Mouse (Mus musculus): ENCODE results near the gene Bbx. TPM values are rescaled to one million over a fixed set of nuclear protein-coding genes. Genes with fewer than 3 reads are reported as not detected.

The Bbx gene
- total and polyA plus RNA-seq, 3 experiments: 6.5 to 36.0 (median 9.2) TPM

- H3K4me1 ChIP-seq (ENCODE audit: control insufficient read depth in 1 of 2, insufficient read depth in 2 of 2, low read length in 2 of 2): peaks cover 15 to 18% of the 10 kb centered on the region in 2 experiments
- TF ChIP-seq TAL1 (IDR thresholded peaks at IDR 0.05; ENCODE audit: low read length): peak; percentile 65
- TF ChIP-seq CTCF (IDR thresholded peaks at IDR 0.05 in 2 of 3, conservative IDR thresholded peaks at IDR 0.05 in 1 of 3; ENCODE audit: control insufficient read depth in 1 of 3, insufficient read depth in 1 of 3, low read depth in 2 of 3, low read length in 3 of 3, poor library complexity in 1 of 3, severe bottlenecking in 1 of 3): no peak
- TF ChIP-seq RAD21 (IDR thresholded peaks at IDR 0.05; ENCODE audit: low read depth, low read length): no peak
- no peak for TF ChIP-seq MAZ (IDR thresholded peaks at IDR 0.05; ENCODE audit: low read depth, low read length)
- no peak for TF ChIP-seq ZKSCAN1 (IDR thresholded peaks at IDR 0.05; ENCODE audit: low read depth, low read length)
- TF ChIP-seq UBTF (IDR thresholded peaks at IDR 0.05; ENCODE audit: borderline replicate concordance, insufficient read depth, low read depth, low read length): no peak
- no peak for TF ChIP-seq USF1 (IDR thresholded peaks at IDR 0.05; ENCODE audit: low read depth, low read length)
- TF ChIP-seq MXI1 (IDR thresholded peaks at IDR 0.05; ENCODE audit: low read depth, low read length): peak; percentile 46; the same call in 1 of the 2 replicates
- peak; percentile 60 for TF ChIP-seq GABPA (IDR thresholded peaks at IDR 0.05; ENCODE audit: low read depth, low read length)
- peak; percentile 87 for TF ChIP-seq BHLHE40 (IDR thresholded peaks at IDR 0.05; ENCODE audit: borderline replicate concordance, low read depth, low read length)
- TF ChIP-seq TCF12 (IDR thresholded peaks at IDR 0.05; ENCODE audit: low read depth, low read length): peak; percentile 88
- no peak for TF ChIP-seq ZMIZ1 (IDR thresholded peaks at IDR 0.05; ENCODE audit: low read depth, low read length)
- no peak for TF ChIP-seq POLR2AphosphoS5 (IDR thresholded peaks at IDR 0.05; ENCODE audit: borderline replicate concordance, low read depth, low read length)
- TF ChIP-seq CHD2 (IDR thresholded peaks at IDR 0.05; ENCODE audit: low read length): no peak
- no peak for TF ChIP-seq TBP (IDR thresholded peaks at IDR 0.05; ENCODE audit: low read depth, low read length)
- TF ChIP-seq NRF1 (IDR thresholded peaks at IDR 0.05; ENCODE audit: insufficient read depth, low read depth, low read length, poor library complexity, severe bottlenecking): no peak
- no peak for TF ChIP-seq POLR2A (IDR thresholded peaks at IDR 0.05; ENCODE audit: control insufficient read depth in 1 of 2, insufficient read depth in 1 of 2, low read depth in 1 of 2, low read length in 2 of 2, poor library complexity in 1 of 2)
- TF ChIP-seq ZC3H11A (IDR thresholded peaks at IDR 0.05; ENCODE audit: low read depth, low read length): no peak
- peak; percentile 69 for TF ChIP-seq MYB (IDR thresholded peaks at IDR 0.05; ENCODE audit: low read depth, low read length)
- TF ChIP-seq SMC3 (IDR thresholded peaks at IDR 0.05; ENCODE audit: low read depth, low read length): no peak
- peak; percentile 68 for TF ChIP-seq ETS1 (IDR thresholded peaks at IDR 0.05; ENCODE audit: low read depth, low read length)
- peak; percentile 87 for TF ChIP-seq GATA1 (IDR thresholded peaks at IDR 0.05; ENCODE audit: low read depth, low read length)
- peak; percentile 94 to 95 for TF ChIP-seq EP300 (IDR thresholded peaks at IDR 0.05; ENCODE audit: low read depth in 1 of 2, low read length in 2 of 2)
- TF ChIP-seq E2F4 (IDR thresholded peaks at IDR 0.05; ENCODE audit: borderline replicate concordance, low read depth, low read length): no peak
- TF ChIP-seq ZNF384 (IDR thresholded peaks at IDR 0.05; ENCODE audit: low read depth, low read length): peak; percentile 88
- peak; percentile 89 for TF ChIP-seq RCOR1 (IDR thresholded peaks at IDR 0.05; ENCODE audit: low read depth, low read length)
- TF ChIP-seq HCFC1 (IDR thresholded peaks at IDR 0.05; ENCODE audit: low read depth, low read length): no peak
- peak; percentile 64; the same call in 1 of the 2 replicates for TF ChIP-seq SIN3A (IDR thresholded peaks at IDR 0.05; ENCODE audit: low read length)
- no peak for TF ChIP-seq POLR2AphosphoS2 (IDR thresholded peaks at IDR 0.05; ENCODE audit: low read length)
- no peak for TF ChIP-seq ELF1 (IDR thresholded peaks at IDR 0.05; ENCODE audit: low read depth, low read length)
- TF ChIP-seq KAT2A (conservative IDR thresholded peaks at IDR 0.05; ENCODE audit: low read depth, low read length): no peak
- TF ChIP-seq MEF2A (IDR thresholded peaks at IDR 0.05; ENCODE audit: extremely low read depth, insufficient replicate concordance, low read depth, low read length, poor library complexity, severe bottlenecking): no peak
- TF ChIP-seq MAX (IDR thresholded peaks at IDR 0.05; ENCODE audit: low read length): peak; percentile 25; the same call in 1 of the 2 replicates
- no peak for TF ChIP-seq NELFE (IDR thresholded peaks at IDR 0.05; ENCODE audit: low read depth, low read length)
- no peak for TF ChIP-seq JUND (IDR thresholded peaks at IDR 0.05; ENCODE audit: low read depth, low read length)
- peak; percentile 53; the same call in 1 of the 2 replicates for TF ChIP-seq MAFK (IDR thresholded peaks at IDR 0.05; ENCODE audit: borderline replicate concordance, low read depth, low read length)
- no peak for TF ChIP-seq CHD1 (IDR thresholded peaks at IDR 0.05; ENCODE audit: low read depth, low read length)
- TF ChIP-seq MYC (IDR thresholded peaks at IDR 0.05; ENCODE audit: low read depth, low read length): peak; percentile 79; the same call in 1 of the 2 replicates
Observed at GRCm38 (mm10) chr16:50292834-50293233, 139.4 kb downstream of the Bbx start.

More at GRCm38 (mm10) chr16:50292834-50293233, 139.4 kb downstream of the Bbx start:
- Histone ChIP-seq H3K27ac (ENCODE audit: control insufficient read depth, low read depth, low read length) (no peak overlapping the region), H3K79me2 (ENCODE audit: control insufficient read depth, insufficient read depth, low read length, poor library complexity) (no peaks in the 10 kb centered on the region), H3K36me3 (ENCODE audit: control insufficient read depth in 1 of 2, insufficient read depth in 2 of 2, low read length in 2 of 2) (peaks cover 0 to 38% of the 10 kb centered on the region in 2 experiments; a peak in 2 of 4 replicates), H3K27me3 (ENCODE audit: control insufficient read depth in 1 of 2, insufficient read depth in 2 of 2, low read length in 2 of 2) (no peaks in the 10 kb centered on the region), H3K9me3 (replicated peaks; ENCODE audit: insufficient read depth, low read length) (no peaks in the 10 kb centered on the region), H3K4me3 (ENCODE audit: control insufficient read depth in 1 of 2, insufficient read depth in 1 of 2, low read depth in 2 of 2, low read length in 2 of 2) (no peak overlapping the region), H3K9ac (ENCODE audit: control insufficient read depth, low read depth, low read length, poor library complexity, severe bottlenecking) (no peak overlapping the region)
- DNase-seq (ENCODE audit: low read depth, low spot score): peak; percentile 71

Data from MEL (cell line).